Mouse (Mus musculus): ENCODE results near the gene Vamp2. TPM values are rescaled to one million over a fixed set of nuclear protein-coding genes. Genes with fewer than 3 reads are reported as not detected.

Vamp2 gene
- total and polyA plus RNA-seq, 3 experiments, result 5.8 to 104 (median 31.8) TPM

DNA sequence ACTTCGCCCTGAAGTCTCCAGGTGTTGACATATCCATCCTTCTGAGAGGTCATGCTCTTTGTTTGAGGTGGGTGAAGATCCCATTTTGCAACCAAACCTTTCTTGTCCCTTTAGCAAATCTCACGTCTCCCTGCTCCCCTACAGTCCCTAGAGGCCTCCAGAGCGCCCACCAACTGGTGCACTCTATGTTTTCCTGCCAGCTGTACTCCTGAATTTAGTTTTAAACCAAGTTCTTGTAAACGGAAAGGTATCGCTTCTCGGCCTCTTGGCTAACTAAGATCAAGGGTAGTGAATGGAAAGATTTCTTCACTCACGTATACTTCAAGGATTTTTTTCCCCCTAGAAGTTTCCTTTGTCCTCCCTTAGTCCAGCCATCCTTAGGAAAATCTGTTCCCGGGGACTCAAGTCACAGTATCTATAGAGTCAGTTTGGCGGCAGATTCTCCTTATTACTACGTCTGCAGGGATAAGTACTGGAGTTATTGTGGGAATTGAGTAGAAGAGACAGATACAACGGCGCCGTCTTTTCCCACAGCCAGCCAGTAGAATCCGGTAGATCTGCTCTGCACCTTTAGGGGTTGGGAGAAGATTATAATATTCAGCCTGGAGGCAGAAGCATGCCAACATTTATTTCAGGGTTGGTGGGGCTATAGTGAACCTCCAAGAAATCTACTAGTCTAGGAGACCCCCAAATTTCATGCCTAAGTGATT lies 31.3 kb downstream of the Vamp2 start:
- H3K4me3 ChIP-seq (ENCODE audit: low read depth, low read length), result peak overlapping the region; percentile 74; the same call in 1 of the 2 replicates
- no peaks in the 10 kb centered on the region for H3K36me3 ChIP-seq (replicated peaks)
- peaks cover 67% of the 10 kb centered on the region for H3K4me1 ChIP-seq (ENCODE audit: insufficient read depth, low read depth, low read length)
- ATAC-seq (ENCODE audit: extremely low read depth, insufficient number of reproducible peaks, low FRiP score, poor library complexity, severe bottlenecking), result no peak
- TF ChIP-seq GATA1 (IDR thresholded peaks at IDR 0.05; ENCODE audit: borderline replicate concordance, low read length) (no peak), CTCF (IDR thresholded peaks at IDR 0.05; ENCODE audit: low read depth, low read length) (no peak), TAL1 (conservative IDR thresholded peaks at IDR 0.05; ENCODE audit: low read depth, low read length) (no peak), POLR2AphosphoS5 (IDR thresholded peaks at IDR 0.05; ENCODE audit: insufficient replicate concordance, low read depth, low read length) (no peak), GATA2 (IDR thresholded peaks at IDR 0.05; ENCODE audit: borderline replicate concordance, low read depth, low read length) (no peak)
- DNase-seq (ENCODE audit: low spot score), result no peak
- H3K27me3 ChIP-seq (ENCODE audit: insufficient read depth, low read length), result peaks cover 17% of the 10 kb centered on the region
- no peaks in the 10 kb centered on the region for H3K9me3 ChIP-seq (replicated peaks)

DNA sequence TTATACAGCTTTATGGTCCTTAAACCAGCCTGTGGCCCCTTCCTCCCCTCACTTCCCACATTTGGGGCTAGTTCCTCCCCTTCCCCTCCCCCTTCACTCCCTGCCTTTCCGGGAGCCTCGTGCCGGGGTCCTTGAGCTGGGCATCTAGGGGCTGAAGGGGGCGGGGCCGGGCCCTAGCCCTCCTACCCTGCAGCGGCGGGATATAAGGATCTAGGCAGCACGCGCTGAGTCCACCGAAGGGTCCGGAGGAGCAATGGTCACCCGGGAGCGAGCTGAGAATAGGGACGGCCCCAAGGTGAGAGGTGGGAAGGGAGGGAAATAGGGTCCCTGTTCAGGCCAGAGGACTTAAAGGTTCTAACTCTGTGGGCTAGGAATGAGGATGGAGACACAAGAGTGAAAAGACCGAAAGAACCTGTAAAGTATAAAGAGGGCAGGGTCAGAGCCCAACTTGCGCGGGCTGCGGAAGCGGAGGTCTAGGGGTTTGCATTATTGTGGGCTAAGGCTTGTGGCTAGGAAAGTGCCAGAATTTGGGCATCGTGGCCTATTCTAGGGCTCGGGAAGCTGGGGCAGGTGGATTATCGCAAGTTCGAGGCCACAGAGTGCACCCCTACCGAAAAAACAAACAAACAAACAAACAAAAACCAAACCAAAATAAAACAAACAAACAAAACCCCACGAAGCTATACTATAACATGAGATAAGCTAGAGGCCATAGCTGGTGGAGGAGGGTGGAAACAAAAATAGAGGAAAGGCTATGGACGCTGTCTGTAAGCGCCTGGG lies 32.1 kb downstream of the Vamp2 start, which contains the start of gene Hes7:
Hes7 (plus strand) TSS at position 184 of the 780 bp plus-strand sequence.
- ATAC-seq (ENCODE audit: extremely low read depth, insufficient number of reproducible peaks, low FRiP score, poor library complexity, severe bottlenecking), result no peak
- H3K36me3 ChIP-seq (replicated peaks), result no peaks in the 10 kb centered on the region
- peaks cover 15% of the 10 kb centered on the region; the same call in 1 of the 2 replicates for H3K27me3 ChIP-seq (ENCODE audit: insufficient read depth, low read length)
- peak within 1 kb of the TSS; percentile 79; the same call in 1 of the 2 replicates for H3K4me3 ChIP-seq (ENCODE audit: low read depth, low read length)
- H3K9me3 ChIP-seq (replicated peaks), result no peaks in the 10 kb centered on the region
- H3K4me1 ChIP-seq (ENCODE audit: insufficient read depth, low read depth, low read length), result peaks cover 68% of the 10 kb centered on the region
- no peak for DNase-seq (ENCODE audit: low spot score)
- TF ChIP-seq TAL1 (conservative IDR thresholded peaks at IDR 0.05; ENCODE audit: low read depth, low read length) (no peak), GATA2 (IDR thresholded peaks at IDR 0.05; ENCODE audit: borderline replicate concordance, low read depth, low read length) (no peak), GATA1 (IDR thresholded peaks at IDR 0.05; ENCODE audit: borderline replicate concordance, low read length) (no peak), CTCF (IDR thresholded peaks at IDR 0.05; ENCODE audit: low read depth, low read length) (no peak), POLR2AphosphoS5 (IDR thresholded peaks at IDR 0.05; ENCODE audit: insufficient replicate concordance, low read depth, low read length) (no peak)

DNA sequence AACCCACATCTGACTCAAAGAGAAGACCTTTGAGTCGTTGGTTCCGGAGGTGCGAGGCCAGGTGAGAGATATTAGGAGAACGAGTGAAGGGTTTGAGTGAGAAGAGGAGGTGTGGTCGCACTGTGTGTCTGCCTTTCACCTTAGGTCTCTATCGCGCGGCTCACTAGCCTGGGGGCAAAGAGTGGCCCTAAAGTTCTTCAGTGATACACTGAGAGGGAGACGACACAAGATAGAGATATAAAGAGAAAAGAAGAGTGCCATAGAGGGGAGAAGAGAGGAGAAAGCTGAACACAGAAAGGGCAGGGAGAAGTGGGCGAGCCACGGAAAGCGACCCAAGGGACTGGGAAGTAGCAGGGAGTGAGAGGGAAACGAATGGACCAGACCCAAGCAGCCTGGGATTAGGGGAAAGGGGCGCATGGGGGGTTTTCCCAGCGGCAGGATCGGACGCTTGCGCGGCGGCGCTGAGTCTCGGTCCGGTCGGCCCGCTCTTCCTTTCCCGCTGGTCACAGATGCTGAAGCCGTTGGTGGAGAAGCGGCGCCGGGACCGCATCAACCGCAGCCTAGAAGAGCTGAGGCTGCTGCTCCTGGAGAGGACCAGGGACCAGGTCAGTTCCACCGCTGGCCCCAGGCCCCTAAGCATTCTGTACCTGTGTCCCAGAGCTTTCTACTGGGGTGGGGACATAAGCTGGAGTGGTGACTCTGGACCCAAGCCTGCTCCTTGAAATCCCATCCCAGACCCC lies 32.9 kb downstream of the Vamp2 start:
- Histone ChIP-seq H3K9me3 (replicated peaks) (no peaks in the 10 kb centered on the region), H3K4me1 (ENCODE audit: insufficient read depth, low read depth, low read length) (peaks cover 75% of the 10 kb centered on the region), H3K36me3 (replicated peaks) (no peaks in the 10 kb centered on the region), H3K4me3 (ENCODE audit: low read depth, low read length) (peak overlapping the region; percentile 79), H3K27me3 (ENCODE audit: insufficient read depth, low read length) (peaks cover 11% of the 10 kb centered on the region; the same call in 1 of the 2 replicates)
- ATAC-seq (ENCODE audit: extremely low read depth, insufficient number of reproducible peaks, low FRiP score, poor library complexity, severe bottlenecking) (no peak), DNase-seq (ENCODE audit: low spot score) (no peak)
- TF ChIP-seq GATA2 (IDR thresholded peaks at IDR 0.05; ENCODE audit: borderline replicate concordance, low read depth, low read length) (no peak), POLR2AphosphoS5 (IDR thresholded peaks at IDR 0.05; ENCODE audit: insufficient replicate concordance, low read depth, low read length) (no peak), GATA1 (IDR thresholded peaks at IDR 0.05; ENCODE audit: borderline replicate concordance, low read length) (no peak), TAL1 (conservative IDR thresholded peaks at IDR 0.05; ENCODE audit: low read depth, low read length) (no peak), CTCF (IDR thresholded peaks at IDR 0.05; ENCODE audit: low read depth, low read length) (no peak)

DNA sequence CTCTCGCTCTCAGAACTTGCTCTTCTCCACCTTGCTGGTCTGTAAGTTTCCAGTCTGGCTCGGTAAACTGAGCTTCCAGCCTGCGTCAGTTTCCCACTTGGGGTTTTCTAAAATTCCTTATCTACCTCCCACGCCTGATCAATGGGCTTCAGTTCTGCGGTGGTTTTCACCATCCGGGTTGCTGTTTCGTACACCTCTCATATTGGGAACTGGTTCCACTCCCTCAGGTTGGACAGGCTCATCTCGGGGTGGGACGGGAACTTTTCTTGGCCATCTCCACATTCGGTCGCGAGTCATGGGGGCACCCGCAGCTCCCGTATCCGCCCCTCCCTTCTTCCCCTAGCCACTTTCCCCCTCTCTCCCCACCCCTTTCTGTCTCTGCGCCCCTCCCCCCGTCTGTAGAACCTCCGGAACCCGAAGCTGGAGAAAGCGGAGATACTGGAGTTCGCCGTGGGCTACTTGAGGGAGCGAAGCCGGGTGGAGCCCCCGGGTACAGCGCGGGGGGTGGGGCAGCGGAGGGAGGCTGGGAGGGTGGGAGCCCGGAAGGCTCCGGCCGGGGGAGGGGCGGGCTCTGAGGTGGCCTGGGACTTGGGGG lies 33.5 kb downstream of the Vamp2 start:
- ATAC-seq (ENCODE audit: extremely low read depth, insufficient number of reproducible peaks, low FRiP score, poor library complexity, severe bottlenecking) (no peak), DNase-seq (ENCODE audit: low spot score) (no peak)
- Histone ChIP-seq H3K27me3 (ENCODE audit: insufficient read depth, low read length) (peaks cover 11% of the 10 kb centered on the region), H3K9me3 (replicated peaks) (no peaks in the 10 kb centered on the region), H3K36me3 (replicated peaks) (no peaks in the 10 kb centered on the region), H3K4me1 (ENCODE audit: insufficient read depth, low read depth, low read length) (peaks cover 75% of the 10 kb centered on the region), H3K4me3 (ENCODE audit: low read depth, low read length) (peak overlapping the region; percentile 79)
- no peak for TF ChIP-seq GATA2 (IDR thresholded peaks at IDR 0.05; ENCODE audit: borderline replicate concordance, low read depth, low read length)
- TF ChIP-seq GATA1 (IDR thresholded peaks at IDR 0.05; ENCODE audit: borderline replicate concordance, low read length), result no peak
- no peak for TF ChIP-seq CTCF (IDR thresholded peaks at IDR 0.05; ENCODE audit: low read depth, low read length)
- TF ChIP-seq TAL1 (conservative IDR thresholded peaks at IDR 0.05; ENCODE audit: low read depth, low read length), result no peak
- TF ChIP-seq POLR2AphosphoS5 (IDR thresholded peaks at IDR 0.05; ENCODE audit: insufficient replicate concordance, low read depth, low read length), result no peak

DNA sequence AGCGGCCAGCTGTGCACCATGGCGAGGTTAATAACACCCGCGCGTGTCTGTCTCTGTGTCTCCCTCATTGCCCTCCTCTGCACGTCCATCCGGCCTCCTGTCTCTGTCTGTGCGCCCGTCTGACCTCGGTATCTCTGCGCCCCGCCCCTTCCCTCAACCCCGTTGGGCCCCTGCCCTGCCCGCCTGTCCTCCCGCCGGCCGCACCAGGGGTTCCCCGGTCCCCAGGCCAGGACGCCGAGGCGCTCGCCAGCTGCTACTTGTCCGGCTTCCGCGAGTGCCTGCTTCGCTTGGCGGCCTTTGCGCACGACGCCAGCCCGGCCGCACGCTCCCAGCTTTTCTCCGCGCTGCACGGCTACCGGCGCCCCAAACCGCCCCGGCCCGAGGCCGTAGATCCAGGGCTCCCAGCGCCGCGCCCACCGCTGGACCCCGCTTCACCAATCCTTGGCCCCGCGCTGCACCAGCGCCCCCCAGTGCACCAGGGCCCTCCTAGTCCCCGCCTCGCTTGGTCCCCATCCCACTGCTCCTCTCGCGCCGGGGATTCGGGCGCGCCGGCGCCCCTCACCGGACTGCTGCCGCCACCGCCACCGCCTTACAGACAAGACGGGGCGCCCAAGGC lies 34.2 kb downstream of the Vamp2 start, which contains the start of gene 9130213A22Rik:
9130213A22Rik (minus strand) TSS at position 254 of the 616 bp plus-strand sequence.
- 0 out of 2 replicates have a peak, but pooled peaks have one; percentile 5 for ATAC-seq (ENCODE audit: extremely low read depth, insufficient number of reproducible peaks, low FRiP score, poor library complexity, severe bottlenecking)
- Histone ChIP-seq H3K9me3 (replicated peaks) (no peaks in the 10 kb centered on the region), H3K4me1 (ENCODE audit: insufficient read depth, low read depth, low read length) (peaks cover 74% of the 10 kb centered on the region), H3K4me3 (ENCODE audit: low read depth, low read length) (peak within 1 kb of the TSS; percentile 79), H3K27me3 (ENCODE audit: insufficient read depth, low read length) (peaks cover 16% of the 10 kb centered on the region), H3K36me3 (replicated peaks) (no peaks in the 10 kb centered on the region)
- no peak for TF ChIP-seq GATA2 (IDR thresholded peaks at IDR 0.05; ENCODE audit: borderline replicate concordance, low read depth, low read length)
- TF ChIP-seq GATA1 (IDR thresholded peaks at IDR 0.05; ENCODE audit: borderline replicate concordance, low read length), result no peak
- no peak for TF ChIP-seq TAL1 (conservative IDR thresholded peaks at IDR 0.05; ENCODE audit: low read depth, low read length)
- TF ChIP-seq POLR2AphosphoS5 (IDR thresholded peaks at IDR 0.05; ENCODE audit: insufficient replicate concordance, low read depth, low read length), result no peak
- TF ChIP-seq CTCF (IDR thresholded peaks at IDR 0.05; ENCODE audit: low read depth, low read length), result no peak
- peak; percentile 87 for DNase-seq (ENCODE audit: low spot score)

Data from G1E (cell line).